Mouse (Mus musculus): ENCODE measurements around the gene Usp21. TPM values are rescaled to one million over a fixed set of nuclear protein-coding genes. Genes with fewer than 3 reads are reported as not detected.
A peak's percentile ranks its signal among the peaks of the same experiment; 100 is the strongest.

Gene Usp21
- total RNA-seq, 2 experiments from 2014 or later: 22.2 to 22.3 TPM

- peak; percentile 93 to 95 for DNase-seq (ENCODE audit: low spot score in 2 of 2)
These were observed 17.8 kb downstream of the Usp21 start, which contains the start of gene B4galt3 for GRCm38 (mm10) chr1:171269848-171270572. Gene B4galt3 (plus strand): TSS chr1:171270328.

GRCm38 (mm10) chr1:171268341-171268740 is 19.4 kb downstream of the Usp21 start:
- DNase-seq (ENCODE audit: low spot score in 2 of 2): no peak

DNA sequence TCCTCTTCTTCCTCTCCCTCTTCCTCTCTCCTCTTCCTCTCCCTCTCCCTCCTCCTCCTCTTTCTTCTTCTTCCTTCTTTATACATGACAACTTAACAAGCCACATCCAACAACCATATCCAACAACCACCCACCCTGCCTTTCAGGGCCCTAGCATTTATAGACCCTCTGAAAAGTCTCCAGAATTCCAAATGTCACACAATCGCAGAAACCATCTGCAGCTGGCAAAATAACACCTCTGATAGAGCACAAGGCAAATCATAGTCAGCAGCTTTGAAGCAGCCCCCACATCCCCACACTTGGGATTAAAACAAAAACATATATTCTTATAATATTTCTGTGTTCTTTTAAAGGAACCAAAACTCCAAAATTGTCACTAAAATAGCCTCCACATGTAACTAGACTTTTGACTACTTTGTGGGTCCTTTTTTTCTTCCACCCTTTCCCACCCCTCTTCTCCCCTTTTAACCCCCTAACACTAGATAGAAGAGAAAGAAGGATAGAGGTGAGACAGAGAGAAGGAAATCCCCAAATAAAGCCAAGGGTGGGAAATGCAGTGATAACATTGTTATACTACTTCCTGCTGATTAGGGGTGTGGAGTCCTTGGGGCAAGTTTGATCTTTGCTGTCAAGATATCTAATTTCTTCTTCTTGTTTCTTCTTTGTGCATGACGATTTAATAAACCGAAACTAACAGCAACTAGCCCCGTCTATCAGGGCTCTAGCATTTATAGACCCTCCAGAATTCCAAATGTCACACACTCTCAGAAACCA is 21.6 kb downstream of the Usp21 start:
- DNase-seq (ENCODE audit: low spot score in 2 of 2): no peak

DNA sequence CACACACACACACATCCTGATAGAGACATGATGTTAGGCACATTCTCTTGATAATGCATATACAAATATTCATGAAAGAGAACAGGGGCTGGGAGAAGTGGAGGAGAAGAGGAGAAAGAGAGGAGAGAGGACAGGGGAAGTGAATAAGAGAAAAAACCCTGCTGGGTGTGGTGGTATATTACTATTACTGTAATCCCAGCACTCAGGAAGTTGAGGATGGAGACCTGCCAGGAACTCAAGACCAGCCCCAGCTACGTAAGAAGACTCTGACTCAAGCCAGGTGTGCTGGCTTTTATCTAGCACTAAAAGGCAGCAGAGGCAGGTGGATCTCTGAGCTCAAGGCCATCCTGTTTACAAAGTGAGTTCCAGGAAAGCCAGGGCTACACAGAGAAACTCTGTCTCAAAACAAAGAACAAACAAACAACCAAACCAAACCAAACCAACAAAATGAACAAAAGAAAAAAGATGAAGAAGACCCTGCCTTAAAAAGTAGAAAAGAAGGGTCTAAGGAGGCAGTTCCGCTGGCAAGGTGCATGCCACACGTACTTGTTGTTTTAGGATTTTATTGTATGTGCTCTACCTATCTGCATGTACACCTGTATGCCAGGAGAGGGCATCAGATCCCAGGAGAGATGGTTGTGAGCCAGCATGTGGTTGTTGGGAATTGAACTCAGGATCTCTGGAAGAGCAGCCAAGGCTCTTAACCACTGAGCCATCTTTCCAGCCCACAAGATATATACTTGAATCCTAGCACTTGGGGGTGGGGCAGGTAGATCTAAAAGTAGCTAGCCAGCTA is 23.9 kb downstream of the Usp21 start:
- DNase-seq (ENCODE audit: low spot score in 2 of 2): no peak

GRCm38 (mm10) chr1:171263185-171263611 is 24.6 kb downstream of the Usp21 start:
- DNase-seq (ENCODE audit: low spot score in 2 of 2): peak in 1 of 2 experiments; percentile 56

- DNase-seq (ENCODE audit: low spot score in 2 of 2): peak in 1 of 2 experiments; percentile 75
These were observed 25.1 kb downstream of the Usp21 start for GRCm38 (mm10) chr1:171262594-171263130.

DNA sequence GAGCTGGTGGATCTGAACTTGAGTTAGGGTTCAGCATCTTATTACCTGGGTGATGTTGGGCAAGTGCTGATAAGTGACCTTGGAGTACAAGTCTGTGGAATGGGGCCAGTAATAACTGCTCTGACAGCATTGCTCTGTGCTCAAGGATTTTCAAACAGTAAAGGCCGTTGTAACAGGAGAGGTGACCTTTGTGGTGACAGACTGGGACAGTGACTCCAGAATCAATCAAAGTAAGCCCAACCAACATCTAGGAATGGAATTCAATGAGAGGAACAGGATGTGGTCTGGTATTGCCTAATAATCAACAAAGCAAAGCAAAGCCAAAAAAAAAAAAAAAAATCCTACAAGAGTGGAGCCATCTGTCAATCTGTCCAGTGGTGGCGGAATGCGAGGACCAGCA is 27.5 kb downstream of the Usp21 start:
- DNase-seq (ENCODE audit: low spot score in 2 of 2): no peak

GRCm38 (mm10) chr1:171258921-171259320 is 28.9 kb downstream of the Usp21 start:
- DNase-seq (ENCODE audit: low spot score in 2 of 2): no peak

- no peak for DNase-seq (ENCODE audit: low spot score in 2 of 2)
These were observed 30.0 kb downstream of the Usp21 start for GRCm38 (mm10) chr1:171257781-171258180.

DNA sequence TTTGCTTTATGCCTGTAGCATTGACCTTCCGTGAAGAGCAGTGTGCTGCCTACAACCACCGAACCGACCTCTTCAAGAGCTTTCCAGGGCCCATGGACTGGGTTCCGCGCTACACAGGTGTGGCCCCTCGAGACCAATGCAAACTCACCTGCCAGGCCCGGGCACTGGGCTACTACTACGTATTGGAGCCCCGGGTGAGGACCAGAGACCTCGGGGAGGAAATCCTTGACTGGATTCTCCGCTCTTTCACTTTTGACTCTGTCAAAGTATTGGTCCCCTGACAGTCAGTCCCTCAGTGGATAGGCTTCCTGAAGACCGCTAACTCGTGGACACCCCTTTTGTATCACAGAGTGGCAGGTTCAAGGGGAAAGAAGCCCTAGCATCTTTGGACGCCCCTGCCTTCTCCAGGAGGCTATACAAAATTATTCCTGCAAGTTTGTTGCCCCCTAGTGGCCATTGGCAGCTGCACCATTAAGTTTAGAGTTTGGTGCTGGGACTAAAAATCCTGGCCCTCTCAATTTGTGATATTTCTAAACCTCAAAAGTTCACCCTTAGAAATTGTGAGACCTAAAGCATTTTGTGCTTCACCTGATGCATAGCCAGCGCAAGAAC is 30.7 kb downstream of the Usp21 start:
- DNase-seq (ENCODE audit: low spot score in 2 of 2): peak in 1 of 2 experiments; percentile 62

DNA sequence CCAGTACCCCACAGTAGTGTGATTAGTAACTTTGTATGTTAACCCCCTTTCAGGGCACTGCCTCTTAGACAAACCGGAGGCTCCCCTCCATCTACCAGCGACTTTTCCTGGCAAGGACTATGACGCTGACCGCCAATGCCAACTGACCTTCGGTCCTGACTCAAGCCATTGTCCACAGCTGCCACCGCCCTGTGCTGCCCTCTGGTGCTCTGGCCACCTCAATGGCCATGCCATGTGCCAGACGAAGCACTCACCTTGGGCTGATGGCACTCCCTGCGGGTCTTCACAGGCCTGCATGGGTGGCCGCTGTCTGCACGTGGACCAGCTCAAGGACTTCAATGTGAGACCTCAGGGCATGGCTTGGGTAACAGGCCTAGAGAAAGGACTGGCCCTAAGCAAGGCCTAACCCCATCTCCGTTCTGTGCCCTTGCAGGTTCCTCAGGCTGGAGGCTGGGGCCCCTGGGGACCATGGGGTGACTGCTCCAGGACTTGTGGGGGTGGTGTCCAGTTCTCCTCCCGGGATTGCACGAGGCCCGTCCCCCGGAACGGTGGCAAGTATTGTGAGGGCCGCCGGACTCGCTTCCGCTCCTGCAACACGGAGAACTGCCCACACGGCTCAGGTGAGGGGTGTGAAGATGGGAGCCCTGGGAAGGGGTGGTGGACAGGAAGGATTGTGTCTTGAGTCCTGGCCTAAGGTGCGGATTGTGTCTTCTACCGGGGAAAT is 31.5 kb downstream of the Usp21 start:
- DNase-seq (ENCODE audit: low spot score in 2 of 2): no peak

DNA sequence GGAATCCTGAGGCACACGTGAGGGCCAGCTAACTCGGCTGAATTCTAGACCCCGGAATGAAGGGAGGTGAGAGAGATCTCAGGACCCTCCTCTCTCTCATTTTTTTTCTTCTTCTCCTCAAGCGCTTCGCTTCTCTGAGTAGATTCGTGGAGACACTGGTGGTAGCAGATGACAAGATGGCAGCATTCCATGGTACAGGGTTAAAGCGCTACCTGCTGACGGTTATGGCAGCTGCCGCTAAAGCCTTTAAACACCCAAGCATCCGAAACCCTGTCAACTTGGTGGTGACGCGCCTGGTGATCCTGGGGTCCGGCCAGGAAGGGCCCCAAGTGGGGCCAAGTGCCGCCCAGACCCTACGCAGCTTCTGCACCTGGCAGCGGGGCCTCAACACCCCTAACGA is 35.4 kb downstream of the Usp21 start:
- DNase-seq (ENCODE audit: low spot score in 2 of 2): no peak

DNA sequence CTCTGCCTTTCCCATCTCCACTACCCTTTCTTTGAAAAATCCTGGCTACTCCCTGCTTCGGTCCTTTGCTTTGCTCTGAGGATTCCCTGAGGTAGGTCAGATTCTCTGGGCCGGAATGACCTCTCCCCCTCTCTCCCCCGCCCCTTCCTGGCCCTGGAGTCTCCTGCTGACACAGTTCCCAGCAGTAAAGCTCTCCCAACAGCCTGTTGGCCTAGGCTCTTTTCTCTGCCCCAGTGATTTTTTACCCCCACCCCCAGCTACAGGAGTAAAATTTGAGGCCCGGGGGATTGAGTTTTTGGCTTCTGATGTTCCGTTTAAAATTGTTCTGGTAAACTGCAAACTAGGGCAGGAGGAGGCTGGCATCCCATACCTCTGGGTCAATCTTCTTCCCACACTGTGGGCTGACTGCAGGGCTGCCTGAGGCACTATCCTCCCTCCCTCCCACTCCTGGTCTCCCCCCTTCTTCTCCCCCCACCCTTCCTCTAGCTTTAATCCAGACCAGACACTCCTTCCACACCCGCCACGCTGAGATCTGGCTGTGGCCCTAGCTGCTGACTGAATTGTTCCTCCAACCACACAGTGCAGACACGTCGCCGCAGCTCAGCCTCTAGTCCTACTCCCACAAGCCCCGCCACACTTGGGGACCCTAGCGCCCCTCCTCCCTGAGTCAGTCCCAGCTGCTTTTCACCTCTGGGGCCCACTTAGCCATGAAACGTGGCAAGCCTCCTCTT is 36.0 kb downstream of the Usp21 start:
- DNase-seq (ENCODE audit: low spot score in 2 of 2): peak in 1 of 2 experiments; percentile 69

- DNase-seq (ENCODE audit: low spot score in 2 of 2): peak in 1 of 2 experiments; percentile 64
These were observed 36.9 kb downstream of the Usp21 start, which contains the start of gene Ndufs2 for GRCm38 (mm10) chr1:171250680-171251593. Gene Ndufs2 (minus strand): TSS chr1:171251388.

GRCm38 (mm10) chr1:171249913-171250600 is 37.7 kb downstream of the Usp21 start, which contains the start of gene Adamts4:
Gene Adamts4 (plus strand): TSS chr1:171250421.
- peak in 1 of 2 experiments; percentile 67 for DNase-seq (ENCODE audit: low spot score in 2 of 2)

DNA sequence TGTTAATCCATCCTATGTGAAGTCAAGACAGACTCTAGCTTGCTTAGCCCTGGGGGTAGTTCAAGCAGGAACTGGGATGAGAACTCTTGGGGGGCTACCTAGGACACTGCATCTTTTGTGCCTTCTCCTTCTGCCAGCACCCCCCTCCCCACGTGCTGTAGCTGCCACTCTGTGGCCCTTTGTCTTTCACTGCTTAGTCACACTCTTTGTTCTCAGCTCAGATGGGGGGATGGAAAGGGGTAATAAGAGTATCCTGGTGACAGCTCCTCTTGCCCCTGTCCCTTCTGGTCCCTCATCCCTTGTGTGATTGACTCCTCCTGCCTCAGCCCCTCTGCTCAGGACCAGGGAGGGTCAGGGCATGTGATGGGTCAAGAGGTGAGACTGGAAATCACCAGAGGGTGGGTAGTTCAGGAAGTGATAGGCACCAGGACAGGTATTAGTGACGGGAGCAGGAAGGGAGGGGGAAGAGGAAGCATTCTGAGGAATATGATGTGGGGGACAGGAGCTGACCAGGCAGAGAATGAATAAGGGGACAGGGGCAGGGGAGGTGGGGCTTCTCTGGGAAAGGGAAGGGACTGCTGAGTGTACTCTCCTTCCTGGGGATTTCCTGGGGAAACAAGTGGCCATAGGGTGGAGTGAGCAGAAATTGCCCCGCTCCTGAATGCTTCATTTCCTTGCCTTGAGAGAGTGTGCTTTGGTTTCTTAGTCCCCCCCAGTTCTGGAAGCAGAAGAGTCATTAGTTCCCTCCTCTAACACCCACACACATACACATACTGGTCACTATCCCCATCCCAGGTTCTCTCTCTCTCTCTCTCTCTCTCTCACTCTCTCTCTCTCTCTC is 39.2 kb downstream of the Usp21 start:
- no peak for DNase-seq (ENCODE audit: low spot score in 2 of 2)

DNA sequence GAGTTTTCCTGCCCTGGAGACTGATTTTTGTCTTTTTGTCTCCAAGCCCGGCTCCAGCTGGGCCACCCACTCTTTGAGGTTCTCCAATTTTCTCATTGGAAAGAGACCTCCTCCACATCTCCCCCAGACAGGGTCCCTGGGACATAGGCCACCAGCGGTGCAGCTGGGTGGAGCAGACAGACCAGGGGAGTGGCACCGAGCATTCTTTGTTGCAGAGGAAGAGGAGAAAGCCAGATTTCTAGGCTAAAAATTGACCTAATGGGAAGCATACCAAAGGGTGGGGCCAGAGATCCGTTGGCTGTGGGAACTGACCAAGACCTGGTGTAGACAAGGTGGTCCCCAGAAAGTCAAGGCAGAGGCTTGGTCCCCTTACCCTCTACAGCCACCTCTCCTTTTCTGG is 39.9 kb downstream of the Usp21 start:
- no peak for DNase-seq (ENCODE audit: low spot score in 2 of 2)

All from gastrocnemius, postnatal 4 days (tissue).